Mouse (Mus musculus) small intestine, adult 2 months (tissue): ENCODE data around the gene Sel1l. TPM values are rescaled to one million over a fixed set of nuclear protein-coding genes. Genes with fewer than 3 reads are reported as not detected.

ENCODE experiments used
- H3K27ac ChIP-seq: fragments of 200-500 bp; 2 replicates; pipeline ENCODE4 v1.5.1; 2012; ENCODE audit warnings: low read depth, low read length, control low read depth, inconsistent platforms; ENCODE audit not compliant: insufficient read depth
- H3K27me3 ChIP-seq: fragments of 200-500 bp; 2 replicates; pipeline ENCODE4 v1.6.1; 2012; ENCODE audit warnings: mild to moderate bottlenecking, moderate library complexity, low read length, inconsistent platforms; ENCODE audit not compliant: control insufficient read depth, insufficient read depth
- H3K36me3 ChIP-seq: fragments of 200-500 bp; 2 replicates; pipeline ENCODE4 v1.6.1; 2012; ENCODE audit warnings: mild to moderate bottlenecking, low read length, control low read depth, inconsistent platforms; ENCODE audit not compliant: control insufficient read depth, insufficient read depth
- H3K4me1 ChIP-seq: fragments of 200-500 bp; 2 replicates; pipeline ENCODE4 v1.6.1; 2012; ENCODE audit warnings: low read length, inconsistent platforms, mixed read lengths; ENCODE audit not compliant: control insufficient read depth, insufficient read depth, insufficient read length
- H3K4me3 ChIP-seq: fragments of 200-500 bp; 2 replicates; pipeline ENCODE4 v1.5.1; 2012; ENCODE audit warnings: low read depth, mild to moderate bottlenecking, control low read depth, inconsistent platforms, low read length, moderate library complexity
- CTCF ChIP-seq: fragments of 200-500 bp; IDR thresholded peaks from 2 replicates; pipeline ENCODE4 v1.5.1; 2012; ENCODE audit warnings: low read depth, mild to moderate bottlenecking, control low read depth, inconsistent platforms, low read length, moderate library complexity, mixed read lengths; ENCODE audit not compliant: insufficient replicate concordance, insufficient read length; ENCODE audit errors: extremely low read depth
- POLR2A ChIP-seq: fragments of 200-500 bp; IDR thresholded peaks from 2 replicates; pipeline ENCODE4 v1.6.1; 2012; ENCODE audit warnings: low read depth, mild to moderate bottlenecking, control low read depth, inconsistent platforms, low read length, moderate library complexity
- WGBS: fragments of 180-500 bp; shearing (Covaris S2); methylation state at CpG from one replicate; pipeline ENCODE4 v1.1.7; 2018; 5-methylcytosine and 5-hydroxymethylcytosine counted together
- polyA plus RNA-seq: library from polyadenylated mRNA; depleted of rRNA; stranded (reverse); fragments of >200 nt; gene quantifications from 2 replicates; pipeline ENCODE4 v1.2.3, GENCODE M21; 2012; rRNA removed

The Sel1l gene
- polyA plus RNA-seq = 90.0 and 114 TPM in 2 replicates

- under 1% methylated on average over 35 of the region's 35 CpGs for WGBS
- Histone ChIP-seq H3K4me3 (peak within 1 kb of the TSS; percentile 84), H3K27ac (peak within 1 kb of the TSS; percentile 57), H3K27me3 (no peaks in the 10 kb centered on the region), H3K36me3 (no peaks in the 10 kb centered on the region; the same call in 1 of the 2 replicates), H3K4me1 (no peaks in the 10 kb centered on the region; the same call in 1 of the 2 replicates)
- TF ChIP-seq POLR2A (peak; percentile 96), CTCF (no peak)
Observed at GRCm38 (mm10) chr12:91849045-91849467, at the start of gene Sel1l. Sel1l (minus strand) TSS chr12:91849157.

GRCm38 (mm10) chr12:91892622-91893560, 43.9 kb upstream of the Sel1l start:
- Histone ChIP-seq H3K27ac (no peak overlapping the region), H3K4me1 (no peaks in the 10 kb centered on the region), H3K27me3 (no peaks in the 10 kb centered on the region), H3K36me3 (no peaks in the 10 kb centered on the region), H3K4me3 (no peak overlapping the region)
- 77% methylated on average over 9 of the region's 9 CpGs for WGBS
- no peak for TF ChIP-seq CTCF
- TF ChIP-seq POLR2A = no peak

- H3K27me3 ChIP-seq = no peaks in the 10 kb centered on the region
- H3K27ac ChIP-seq = no peak overlapping the region
- H3K4me1 ChIP-seq = no peaks in the 10 kb centered on the region
- WGBS = 80% methylated on average over 13 of the region's 13 CpGs
- H3K36me3 ChIP-seq = no peaks in the 10 kb centered on the region
- TF ChIP-seq POLR2A (no peak), CTCF (no peak)
- no peak overlapping the region for H3K4me3 ChIP-seq
Observed at GRCm38 (mm10) chr12:91880431-91880830, 31.5 kb upstream of the Sel1l start.

- H3K27ac ChIP-seq = no peak overlapping the region
- no peak overlapping the region for H3K4me3 ChIP-seq
- H3K27me3 ChIP-seq = no peaks in the 10 kb centered on the region
- TF ChIP-seq POLR2A = no peak
- no peak for TF ChIP-seq CTCF
- H3K36me3 ChIP-seq = no peaks in the 10 kb centered on the region
- 39% methylated on average over 8 of the region's 8 CpGs for WGBS
- H3K4me1 ChIP-seq = no peaks in the 10 kb centered on the region
Observed at GRCm38 (mm10) chr12:91878912-91879250, 29.9 kb upstream of the Sel1l start.

GRCm38 (mm10) chr12:91878056-91878911, 29.3 kb upstream of the Sel1l start:
- no peak overlapping the region for H3K4me3 ChIP-seq
- no peak overlapping the region for H3K27ac ChIP-seq
- H3K36me3 ChIP-seq = no peaks in the 10 kb centered on the region
- H3K27me3 ChIP-seq = no peaks in the 10 kb centered on the region
- H3K4me1 ChIP-seq = no peaks in the 10 kb centered on the region
- TF ChIP-seq POLR2A (no peak), CTCF (no peak)
- WGBS = 46% methylated on average over 21 of the region's 21 CpGs

- TF ChIP-seq CTCF = no peak
- TF ChIP-seq POLR2A = no peak
- Histone ChIP-seq H3K27me3 (no peaks in the 10 kb centered on the region), H3K27ac (no peak overlapping the region), H3K36me3 (no peaks in the 10 kb centered on the region), H3K4me1 (no peaks in the 10 kb centered on the region), H3K4me3 (no peak overlapping the region)
- 25% methylated on average over 5 of the region's 5 CpGs for WGBS
Observed at GRCm38 (mm10) chr12:91877646-91878045, 28.7 kb upstream of the Sel1l start.

- TF ChIP-seq POLR2A (no peak), CTCF (no peak)
- WGBS = 93% methylated on average over 11 of the region's 11 CpGs
- no peaks in the 10 kb centered on the region for H3K4me1 ChIP-seq
Observed at GRCm38 (mm10) chr12:91870671-91871070, 21.7 kb upstream of the Sel1l start.

More at GRCm38 (mm10) chr12:91870671-91871070, 21.7 kb upstream of the Sel1l start:
- Histone ChIP-seq H3K27me3 (no peaks in the 10 kb centered on the region), H3K27ac (no peak overlapping the region), H3K36me3 (no peaks in the 10 kb centered on the region), H3K4me3 (no peak overlapping the region)
